In genomic region chr6:87746849-87747248, GRCm38 (mm10) we compare ENCODE assay signal across 12 mouse cellular contexts. TPM values are rescaled to one million over a fixed set of nuclear protein-coding genes. Genes with fewer than 3 reads are reported as not detected.
DNase-seq lines count a peak whose midpoint lies in the region; ATAC-seq and TF ChIP-seq lines count a peak whose summit lies in the region.
"Had no signal": no experiment of that assay in that cellular context is flagged by ENCODE, and none has a peak within 500 bp of the region (broad histone marks: within the 10 kb centered on the region; RNA-seq: fewer than 3 reads in every experiment).

No protein-coding gene starts in this region.

- no peaks in the 10 kb centered on the region for H3K9me3 ChIP-seq in limb, embryonic 14.5 days (ENCODE audit: control insufficient read depth, low read length)
- no peaks in the 10 kb centered on the region for H3K9me3 ChIP-seq in limb, embryonic 10.5 days (replicated peaks)
- no peaks in the 10 kb centered on the region for H3K9me3 ChIP-seq in limb, embryonic 15.5 days
- H3K9me3 ChIP-seq: midbrain, embryonic 12.5 days had no signal

- H3K36me3 ChIP-seq in limb, embryonic 14.5 days (ENCODE audit: control insufficient read depth, insufficient read depth, low read length): no peaks in the 10 kb centered on the region
- no peaks in the 10 kb centered on the region for H3K36me3 ChIP-seq in limb, embryonic 10.5 days
- no peaks in the 10 kb centered on the region for H3K36me3 ChIP-seq in limb, embryonic 15.5 days
- H3K36me3 ChIP-seq: midbrain, embryonic 12.5 days had no signal

- H3K9ac ChIP-seq in limb, embryonic 14.5 days (ENCODE audit: low read depth, low read length, severe bottlenecking): no peak overlapping the region
- H3K9ac ChIP-seq in limb, embryonic 15.5 days: no peak overlapping the region
- H3K9ac ChIP-seq: midbrain, embryonic 12.5 days had no signal

- H3K4me3 ChIP-seq in limb, embryonic 14.5 days (replicated peaks; ENCODE audit: low read length): no peak overlapping the region
- H3K4me3 ChIP-seq in limb, embryonic 10.5 days: no peak overlapping the region
- H3K4me3 ChIP-seq in limb, embryonic 15.5 days: no peak overlapping the region
- H3K4me3 ChIP-seq: midbrain, embryonic 12.5 days had no signal

- TF ChIP-seq POLR2A in limb, embryonic 14.5 days (IDR thresholded peaks at IDR 0.05; ENCODE audit: borderline replicate concordance, extremely low read depth, insufficient read depth, insufficient read length): no peak

- H3K27ac ChIP-seq in limb, embryonic 14.5 days (replicated peaks; ENCODE audit: low read depth, low read length): no peak overlapping the region
- H3K27ac ChIP-seq in limb, embryonic 10.5 days: no peak overlapping the region
- H3K27ac ChIP-seq in limb, embryonic 15.5 days: 0 out of 2 replicates have a peak overlapping the region, but pooled peaks have one; percentile 22
- H3K27ac ChIP-seq: midbrain, embryonic 12.5 days had no signal

- peaks cover 5% of the 10 kb centered on the region; the same call in 1 of the 2 replicates for H3K4me1 ChIP-seq in limb, embryonic 14.5 days (ENCODE audit: control insufficient read depth, insufficient read depth, low read length)
- no peaks in the 10 kb centered on the region for H3K4me1 ChIP-seq in limb, embryonic 10.5 days
- peaks cover 5% of the 10 kb centered on the region for H3K4me1 ChIP-seq in limb, embryonic 15.5 days
- H3K4me1 ChIP-seq: midbrain, embryonic 12.5 days had no signal

- H3K27me3 ChIP-seq in limb, embryonic 14.5 days (ENCODE audit: control insufficient read depth, insufficient read depth, low read length): no peaks in the 10 kb centered on the region
- no peaks in the 10 kb centered on the region for H3K27me3 ChIP-seq in limb, embryonic 10.5 days (ENCODE audit: low read depth, poor library complexity, severe bottlenecking)
- no peaks in the 10 kb centered on the region for H3K27me3 ChIP-seq in limb, embryonic 15.5 days
- H3K27me3 ChIP-seq: midbrain, embryonic 12.5 days had no signal

- no peak for ATAC-seq in limb, embryonic 14.5 days (ENCODE audit: low FRiP score, low read depth)
- no peak; the same call in 1 of the 2 replicates for ATAC-seq in limb, embryonic 15.5 days (ENCODE audit: insufficient number of reproducible peaks, low FRiP score, low TSS enrichment, low read depth)
- ATAC-seq in megakaryocyte progenitor cell, adult 5-6 weeks (replicated peaks; ENCODE audit: poor library complexity): 0 out of 2 replicates have a peak, but pooled peaks have one; percentile 15

- peak; percentile 47 for DNase-seq in limb, embryonic 14.5 days (ENCODE audit: low spot score)
- DNase-seq in limb, embryonic 10.5 days (ENCODE audit: low spot score): no peak
- DNase-seq in gastrocnemius, adult 8-10 months (ENCODE audit: low spot score in 2 of 2): peak; percentile 33 to 69
- no peak for DNase-seq in cerebellum, postnatal 10 days
- DNase-seq in left cerebral cortex, adult 18-20 months (ENCODE audit: low spot score in 2 of 2): no peak
- DNase-seq in frontal cortex, postnatal 14 days (ENCODE audit: low spot score in 2 of 2): no peak
- DNase-seq: layer of hippocampus, adult 9-11 months; thymus, adult 18-20 months had no signal

- no peak overlapping the region for H3K4me2 ChIP-seq in limb, embryonic 14.5 days (replicated peaks; ENCODE audit: low read depth, low read length, severe bottlenecking)
- no peak overlapping the region for H3K4me2 ChIP-seq in limb, embryonic 15.5 days
- H3K4me2 ChIP-seq: midbrain, embryonic 12.5 days had no signal

- WGBS in limb, embryonic 14.5 days: 44% methylated on average over 2 of the region's 2 CpGs
- WGBS in limb, embryonic 10.5 days: 67% methylated on average over 2 of the region's 2 CpGs
- WGBS in limb, embryonic 15.5 days: 57% methylated on average over 2 of the region's 2 CpGs

RNA-seq across cellular contexts. Expression of gene Efcc1, which starts 16.2 kb away (rescaled TPM):
- 0.98 and 1.3 TPM in 2 replicates for polyA plus RNA-seq in limb, embryonic 14.5 days (2012; rRNA removed)
- polyA plus RNA-seq in limb, embryonic 14.5 days (2014; fragmentation: Nextera tagmentation; extraction: Ambion mirVana): 0.64 and 0.80 TPM in 2 replicates
- 0.08 and 0.18 TPM in 2 replicates for polyA plus RNA-seq in limb, embryonic 10.5 days (2016; fragmentation: Nextera tagmentation; extraction: Ambion mirVana)
- total RNA-seq in gastrocnemius, adult 8-10 months (2022): under 1 TPM; 0.51 to 0.94 (median 0.78) TPM
- 0.97 and 1.2 TPM in 2 replicates for polyA plus RNA-seq in limb, embryonic 15.5 days (2015; fragmentation: Nextera tagmentation; extraction: Ambion mirVana)
- 0.64 and 1.0 TPM in 2 replicates for total RNA-seq in megakaryocyte progenitor cell, adult 5-6 weeks (2015)
- total RNA-seq in megakaryocyte progenitor cell, adult 5-6 weeks (2017): 2.1 TPM in 2 replicates
- 1 to 10 TPM; 4.9 to 5.6 TPM for total RNA-seq in left cerebral cortex, adult 18-20 months (2021)

RNA-seq across cellular contexts. Expression of gene Gp9, which starts 31.0 kb away (rescaled TPM):
- polyA plus RNA-seq in limb, embryonic 14.5 days (2012; rRNA removed): 1.4 and 2.5 TPM in 2 replicates
- 1.9 and 2.0 TPM in 2 replicates for polyA plus RNA-seq in limb, embryonic 14.5 days (2014; fragmentation: Nextera tagmentation; extraction: Ambion mirVana)
- 1.6 and 2.1 TPM in 2 replicates for polyA plus RNA-seq in limb, embryonic 10.5 days (2016; fragmentation: Nextera tagmentation; extraction: Ambion mirVana)
- not detected for total RNA-seq in gastrocnemius, adult 8-10 months (2022)
- 0.97 and 1.3 TPM in 2 replicates for polyA plus RNA-seq in limb, embryonic 15.5 days (2015; fragmentation: Nextera tagmentation; extraction: Ambion mirVana)
- total RNA-seq in megakaryocyte progenitor cell, adult 5-6 weeks (2015): 1.9 and 2.2 TPM in 2 replicates
- 0.81 and 2.3 TPM in 2 replicates for total RNA-seq in megakaryocyte progenitor cell, adult 5-6 weeks (2017)
- total RNA-seq in left cerebral cortex, adult 18-20 months (2021): under 1 TPM; 0.80 to 0.86 TPM
- total RNA-seq: granulocyte monocyte progenitor cell, adult 5-6 weeks had no signal

Comparison
In these comparisons a context has a peak if more than half of its experiments do, and no peak if none do; other contexts are left out.
1. DNase-seq: peak in limb, embryonic 14.5 days (single experiment) and gastrocnemius, adult 8-10 months (2 of 2); none in limb, embryonic 10.5 days (single experiment), cerebellum, postnatal 10 days (0 of 2), left cerebral cortex, adult 18-20 months (0 of 2) and frontal cortex, postnatal 14 days (0 of 2).